Mouse (Mus musculus): Measurements from ENCODE around the gene Gm17409.

The Gm17409 gene

DNA sequence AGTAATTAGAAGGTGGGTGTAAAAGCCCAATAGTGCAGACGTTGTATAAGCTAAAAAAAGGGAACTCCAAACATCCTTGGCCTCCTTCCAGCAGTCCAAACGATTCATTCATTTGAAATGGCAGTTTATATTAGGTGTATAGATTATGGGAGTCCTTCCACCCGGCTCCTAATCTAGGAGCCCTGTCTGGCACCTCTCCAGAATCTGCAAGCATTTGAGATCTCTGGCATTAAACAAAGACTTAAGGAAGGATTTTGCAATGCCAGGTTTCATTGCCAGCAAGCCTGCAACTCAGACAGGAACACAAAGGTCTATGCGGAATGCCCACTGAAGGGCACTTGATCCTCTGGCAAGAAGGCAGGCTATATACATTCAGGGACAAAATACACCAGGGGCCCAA lies 15.2 kb downstream of the Gm17409 start:
- peak in 1 of 2 experiments; percentile 40 for DNase-seq

DNA sequence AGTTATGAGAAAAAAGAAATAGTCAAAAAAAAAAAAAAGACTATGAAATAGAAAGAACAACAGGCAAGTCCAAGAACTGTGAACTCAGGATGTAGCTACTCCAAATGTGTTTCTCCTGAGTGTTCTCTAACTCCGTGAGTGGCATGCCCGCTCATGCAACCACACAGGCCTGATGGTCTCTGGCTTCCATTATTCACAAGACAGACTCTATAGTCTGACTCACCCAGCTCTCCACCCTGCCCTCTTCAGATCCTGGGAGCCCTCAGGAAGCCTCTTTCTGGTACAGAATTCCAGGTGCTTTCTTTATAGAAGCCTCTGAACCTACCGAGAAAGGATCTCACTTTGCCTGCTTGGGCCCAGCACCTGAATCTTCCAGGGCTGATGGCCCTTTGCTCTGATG lies 15.8 kb downstream of the Gm17409 start:
- DNase-seq, result no peak

DNA sequence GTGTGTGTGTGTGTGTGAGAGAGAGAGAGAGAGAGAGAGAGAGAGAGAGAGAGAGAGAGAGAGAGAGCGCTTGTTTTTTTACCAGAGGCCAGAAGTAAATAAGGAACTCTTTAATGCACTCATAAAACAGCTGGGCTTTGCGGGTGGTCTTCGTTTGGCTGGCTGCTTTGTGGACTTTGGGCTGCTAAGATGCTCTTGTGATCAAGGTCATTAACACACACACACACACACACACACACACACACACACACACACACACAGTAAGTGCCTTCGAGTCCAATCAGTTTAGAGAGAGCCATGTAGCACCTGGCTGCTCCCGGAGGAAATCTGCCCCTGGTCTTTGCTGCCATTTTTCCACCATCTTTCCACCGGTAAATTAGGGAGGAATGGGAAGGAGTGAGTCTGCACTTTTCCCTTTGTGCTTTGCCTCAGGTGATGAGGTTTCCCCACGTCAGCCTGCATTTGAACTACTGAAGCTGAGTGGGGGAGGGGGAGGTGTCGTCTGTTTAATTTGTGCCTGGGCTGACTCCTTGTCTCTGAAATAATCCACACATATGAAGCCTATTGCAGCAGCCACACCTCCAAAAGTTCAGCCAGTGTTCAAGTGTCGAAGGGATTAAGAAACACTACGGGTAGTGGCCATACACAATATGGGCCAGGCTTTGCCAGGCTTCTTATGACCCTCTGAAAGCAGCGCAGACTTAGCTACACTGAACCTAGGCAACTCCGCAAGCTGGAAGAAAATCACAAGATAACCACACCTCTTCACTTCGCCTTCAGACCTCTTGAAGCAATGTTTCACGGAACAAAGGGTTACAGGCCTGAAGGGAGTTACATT lies 16.7 kb downstream of the Gm17409 start:
- DNase-seq, result no peak

DNA sequence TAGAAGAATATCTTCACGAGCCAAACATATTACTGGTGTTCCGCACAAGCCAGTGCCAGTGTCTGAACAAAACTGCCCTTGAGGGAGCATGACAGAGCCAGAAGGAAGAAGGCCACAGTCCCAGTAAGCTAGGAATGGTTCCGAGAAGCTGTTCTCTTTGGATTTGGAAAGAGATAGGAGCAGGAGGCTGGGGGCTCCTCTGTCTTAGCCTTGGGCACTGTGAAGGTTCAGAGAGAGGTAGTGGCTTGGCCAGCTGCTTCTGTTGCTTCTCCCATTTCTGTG lies 17.3 kb downstream of the Gm17409 start:
- no peak for DNase-seq

DNA sequence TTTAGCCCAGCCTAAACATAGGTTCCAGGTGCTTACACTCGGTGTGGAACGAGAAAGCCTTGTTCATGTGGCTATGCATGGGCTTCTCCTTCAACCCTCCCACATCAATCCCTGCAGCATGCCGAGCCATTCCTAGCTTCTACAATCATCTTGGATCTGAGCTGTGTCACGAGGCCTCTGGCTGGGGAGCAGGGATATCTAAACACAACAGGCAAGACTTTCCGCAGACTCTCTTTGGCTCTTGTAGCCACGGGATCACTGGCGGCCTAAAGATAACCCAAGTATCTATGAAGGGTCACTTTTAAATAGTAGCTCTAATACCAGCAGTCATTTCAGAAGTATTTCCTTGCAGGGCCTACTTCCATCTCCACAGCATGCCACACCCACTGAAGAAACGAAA lies 18.5 kb downstream of the Gm17409 start:
- no peak for DNase-seq

DNA sequence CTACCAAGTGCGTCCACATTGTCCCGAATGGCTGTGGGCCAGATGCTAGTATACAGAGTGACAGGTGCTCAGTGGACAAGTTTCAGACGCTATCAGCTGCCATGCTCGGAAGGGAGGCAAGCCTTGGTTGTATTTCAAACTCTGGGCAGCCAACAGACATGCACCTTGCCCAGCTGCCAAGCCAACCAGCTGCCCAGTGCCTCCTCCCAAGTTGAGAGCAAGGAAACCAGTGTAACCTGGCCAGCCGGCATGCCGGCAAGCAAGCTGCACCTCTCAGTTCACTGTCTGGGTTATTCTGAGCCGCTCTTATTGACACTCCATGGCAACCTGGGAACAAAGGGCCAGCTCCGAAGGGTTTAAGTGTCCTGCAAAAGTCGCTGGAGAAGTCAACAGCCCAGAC lies 19.4 kb downstream of the Gm17409 start:
- peak in 1 of 2 experiments; percentile 38 for DNase-seq

DNA sequence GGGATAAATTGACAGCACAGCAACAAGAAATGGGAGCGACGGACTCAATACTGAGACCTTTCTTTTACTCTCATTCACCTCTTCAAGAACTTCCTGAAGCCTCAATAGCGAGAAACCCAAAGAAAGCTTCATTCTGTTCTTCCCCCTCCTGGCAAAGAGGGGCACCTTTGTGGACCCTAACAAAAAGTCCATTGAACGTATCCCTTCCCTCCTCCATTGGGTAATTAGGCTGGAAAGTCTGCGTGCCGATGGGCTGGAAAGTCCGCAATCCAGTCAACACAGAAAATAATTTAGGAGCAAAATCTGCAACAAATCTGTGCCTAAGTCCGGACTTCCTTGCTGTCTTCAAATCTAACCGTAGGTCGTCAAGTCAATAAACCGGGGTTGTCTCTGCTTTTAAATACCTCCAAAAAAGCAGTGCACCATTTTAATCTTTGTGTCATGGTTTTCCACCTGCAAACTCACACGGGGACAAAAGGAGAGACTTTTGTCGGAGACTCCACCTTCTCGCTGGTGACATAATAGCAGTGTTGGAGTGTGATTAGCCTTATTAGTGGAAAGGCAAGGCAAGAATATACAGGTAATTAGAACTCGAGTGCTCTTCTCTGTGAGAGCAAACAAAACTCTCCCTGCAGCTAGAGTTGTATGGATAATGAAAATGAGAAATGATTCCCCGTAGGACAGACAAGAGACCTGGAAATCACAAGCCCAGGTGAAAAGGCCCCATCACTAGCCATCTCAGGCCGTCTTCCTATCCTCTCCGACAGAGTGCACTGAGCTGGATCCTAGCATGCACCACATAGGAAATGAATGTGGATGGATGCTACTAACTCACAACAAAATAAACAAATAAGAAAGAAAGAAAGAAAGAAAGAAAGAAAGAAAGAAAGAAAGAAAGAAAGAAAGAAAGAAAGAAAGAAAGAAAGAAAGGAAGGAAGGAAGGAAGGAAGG lies 24.0 kb downstream of the Gm17409 start:
- DNase-seq, result no peak

DNA sequence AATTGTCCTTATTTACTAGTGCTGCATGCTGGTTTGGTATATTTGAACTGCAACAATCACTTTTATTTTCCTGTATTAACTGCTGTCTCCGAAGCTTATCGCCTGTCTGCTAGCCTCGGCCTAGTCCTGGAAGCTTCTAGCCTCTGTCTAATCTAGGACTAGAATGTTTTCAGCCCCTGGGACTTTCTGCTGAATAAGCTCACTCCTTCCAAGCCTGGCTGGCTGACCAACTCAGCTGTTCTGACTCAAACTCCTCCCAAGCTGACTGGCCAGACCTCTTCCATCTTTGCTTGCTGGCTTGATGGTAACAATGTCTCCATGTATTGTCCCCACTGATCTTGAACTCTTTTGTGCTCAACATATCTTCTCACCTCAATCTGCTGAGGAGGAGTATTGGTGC lies 25.4 kb downstream of the Gm17409 start:
- DNase-seq, result no peak

DNA sequence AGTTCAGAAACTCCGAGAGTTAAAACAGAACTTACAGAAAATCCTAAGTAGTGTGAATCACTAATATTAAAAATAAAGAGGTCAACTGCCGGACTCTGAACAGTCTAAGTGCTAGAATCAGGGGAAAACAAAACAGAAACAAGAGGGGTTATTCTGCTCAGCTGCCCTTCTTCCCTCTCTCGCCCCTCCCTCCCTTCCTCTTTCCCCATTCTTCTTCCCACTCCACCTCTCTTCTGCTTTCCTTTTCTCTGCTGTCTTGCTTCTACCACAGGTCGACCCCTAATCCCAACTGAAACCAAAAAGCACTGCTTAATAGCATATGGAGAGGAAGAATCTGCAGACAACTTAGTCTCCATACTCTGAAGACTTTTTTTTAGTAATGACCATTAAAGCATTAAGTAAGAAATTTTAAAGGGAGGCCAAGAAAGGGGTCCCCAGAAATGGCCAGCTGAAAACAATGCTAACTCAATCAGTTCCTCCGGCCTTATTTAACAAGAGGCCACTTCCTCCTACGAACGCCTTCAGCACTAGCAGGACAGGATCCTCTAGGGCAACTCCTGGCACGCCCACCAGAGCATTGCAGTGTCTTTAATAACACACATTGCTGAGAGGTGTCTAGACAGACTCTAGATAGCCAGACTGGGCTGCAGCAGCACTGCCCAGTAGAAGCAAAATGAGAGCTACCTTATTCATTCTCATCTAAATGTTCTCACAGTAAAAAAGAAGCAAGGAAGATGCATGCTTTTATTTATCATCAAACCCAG lies 26.9 kb downstream of the Gm17409 start:
- DNase-seq, result no peak

DNA sequence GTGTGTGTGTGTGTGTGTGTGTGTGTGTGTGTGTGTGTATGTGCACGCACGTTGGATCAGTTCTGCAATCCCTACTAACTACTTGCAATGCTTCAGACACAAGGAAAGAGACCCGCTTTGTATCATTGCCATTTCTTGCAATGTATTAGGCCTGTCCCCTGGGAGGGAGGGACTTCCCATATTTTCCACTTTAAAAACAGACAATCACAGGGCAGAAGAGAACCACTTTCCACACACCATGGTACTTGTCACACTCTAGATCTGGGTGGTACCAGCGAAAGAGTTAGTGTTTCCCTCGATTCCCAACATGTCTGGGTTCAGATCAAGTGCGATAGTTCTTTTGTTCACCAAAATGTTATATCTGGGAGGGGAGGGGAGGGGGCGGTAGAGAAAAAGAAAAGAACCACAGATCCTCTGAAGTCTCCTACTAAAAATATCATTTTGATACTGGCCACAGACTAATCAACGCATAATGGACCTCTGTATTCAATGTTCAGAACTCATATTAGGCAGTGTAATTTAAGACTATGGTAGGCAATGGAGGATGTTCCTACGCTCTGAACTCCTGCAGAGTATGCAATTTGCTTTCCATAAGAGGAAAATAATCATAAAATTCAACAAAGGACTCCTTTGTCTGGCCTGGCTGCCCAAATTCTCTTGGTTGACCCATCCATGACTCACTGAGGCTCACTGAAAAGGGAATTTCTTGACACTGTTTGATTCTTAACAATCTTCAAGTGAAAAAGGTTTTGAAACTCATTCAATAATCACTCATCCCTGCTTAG lies 35.6 kb downstream of the Gm17409 start:
- DNase-seq, result no peak

DNA sequence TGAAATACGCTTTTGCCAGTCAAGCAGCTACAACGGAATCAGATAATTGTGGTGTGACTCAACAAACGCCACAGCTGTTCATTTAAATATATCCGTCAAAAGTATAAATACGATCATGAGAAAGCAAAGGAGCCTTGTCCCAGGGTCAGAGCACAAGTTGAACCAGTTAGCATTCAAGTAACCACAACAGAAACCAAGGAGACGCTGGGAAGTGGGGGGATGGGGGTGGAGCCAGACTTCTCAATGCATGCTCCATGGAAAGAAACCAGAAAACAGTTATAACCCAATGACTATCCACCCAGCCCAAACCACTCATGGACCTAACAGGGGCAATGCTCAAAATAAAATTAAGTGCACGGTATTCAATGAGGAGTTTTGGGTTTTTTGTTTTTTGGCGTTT lies 40.3 kb downstream of the Gm17409 start:
- DNase-seq, result no peak

DNA sequence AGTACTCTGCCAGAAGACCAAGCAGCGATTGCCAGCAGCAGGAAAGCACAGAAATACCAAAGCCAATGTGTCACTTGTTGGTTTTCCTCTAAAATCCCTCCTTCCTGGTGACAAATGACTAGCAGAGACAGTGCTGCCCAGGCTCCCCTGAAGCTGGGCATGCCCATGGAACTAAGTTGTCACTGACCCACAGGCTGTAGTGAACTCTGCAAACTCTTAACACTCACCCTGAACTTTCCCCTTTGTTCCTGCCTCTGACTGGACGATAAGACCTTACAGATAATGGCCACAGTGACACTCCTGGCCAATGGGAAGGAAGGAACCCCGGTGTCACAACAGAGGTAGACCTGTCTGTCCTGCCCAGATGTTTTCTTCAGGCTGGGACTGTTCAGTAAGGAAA lies 43.3 kb downstream of the Gm17409 start:
- no peak for DNase-seq

DNA sequence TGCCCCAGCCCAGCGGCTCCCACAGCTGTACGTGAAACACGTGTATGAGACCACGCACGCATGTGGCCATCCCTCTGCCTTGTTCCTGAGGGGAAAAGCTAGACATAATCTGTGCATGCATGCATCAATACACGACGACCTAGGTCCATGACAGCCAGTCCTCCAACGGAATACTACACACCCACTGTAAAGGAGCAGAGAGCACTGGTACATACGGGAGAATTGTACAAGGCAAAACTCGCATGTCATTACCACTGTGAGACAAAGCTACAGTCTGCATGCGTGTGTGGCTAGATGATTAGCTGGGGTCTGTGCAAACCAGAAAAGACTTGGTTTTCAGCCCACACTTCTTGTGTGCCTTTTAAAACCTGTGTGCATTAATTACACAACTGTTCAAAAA lies 44.6 kb downstream of the Gm17409 start:
- DNase-seq, result no peak

DNA sequence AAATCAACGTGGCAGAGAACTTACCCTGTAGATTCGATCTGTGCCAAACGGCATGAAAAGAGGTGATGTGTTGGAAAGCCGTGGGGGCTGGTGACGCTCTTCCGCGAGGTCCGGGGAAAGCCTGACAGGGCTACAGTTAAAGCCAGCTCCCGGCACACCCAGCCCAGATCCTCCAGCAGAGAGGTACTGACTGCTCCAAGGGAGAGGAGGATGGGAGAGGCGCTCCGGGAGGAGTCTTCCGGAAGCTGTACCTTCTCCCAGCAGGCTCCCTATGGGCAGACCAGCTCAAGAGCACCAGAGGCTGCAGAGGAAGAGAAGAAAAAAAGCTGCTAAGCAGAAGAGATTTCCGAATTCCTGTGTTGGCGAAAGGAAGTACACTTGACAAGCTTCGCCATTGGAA lies 46.1 kb downstream of the Gm17409 start:
- peak in 1 of 2 experiments; percentile 24 for DNase-seq

DNA sequence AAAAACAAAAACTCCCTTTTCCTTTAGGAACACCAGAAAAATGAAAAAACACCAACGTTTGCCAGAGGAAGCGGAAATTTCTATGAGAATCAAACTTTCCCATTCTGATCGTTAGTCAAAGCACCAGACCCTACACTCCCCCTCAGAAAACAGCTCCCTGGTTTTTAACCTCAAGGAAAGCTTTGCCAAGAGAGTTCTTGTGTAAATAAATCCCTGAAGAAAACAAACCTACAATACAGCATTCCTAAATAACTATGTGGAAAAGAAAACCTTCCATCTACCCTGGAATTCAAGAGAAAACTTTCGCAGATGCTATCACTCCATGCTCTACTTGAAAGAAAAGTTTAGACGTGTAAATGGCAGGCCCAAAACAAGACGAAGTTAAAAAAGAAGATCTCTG lies 47.0 kb downstream of the Gm17409 start:
- DNase-seq, result no peak

DNA sequence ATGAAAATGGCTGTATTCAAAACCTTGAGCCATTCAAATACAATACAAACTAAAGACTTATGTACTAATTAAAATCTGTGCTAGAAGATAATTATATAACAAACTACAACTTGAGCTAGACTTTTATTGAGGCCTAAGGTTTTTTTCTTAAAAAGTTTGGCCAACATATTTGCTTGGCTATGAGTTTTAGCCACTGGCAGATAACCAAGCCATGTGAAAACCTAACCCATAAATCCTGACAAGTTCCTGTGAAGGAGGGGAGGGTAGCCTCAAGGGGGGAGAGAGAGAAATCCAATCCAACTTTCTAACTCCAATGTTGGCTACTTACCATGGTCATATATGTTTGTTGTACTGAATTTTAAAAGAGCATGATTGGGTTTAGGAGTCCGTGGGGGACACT lies 48.6 kb downstream of the Gm17409 start:
- no peak for DNase-seq

All from cerebellum, postnatal 25 days (tissue).